19 mouse cellular contexts compared by ENCODE assay signal in the genomic region with DNA sequence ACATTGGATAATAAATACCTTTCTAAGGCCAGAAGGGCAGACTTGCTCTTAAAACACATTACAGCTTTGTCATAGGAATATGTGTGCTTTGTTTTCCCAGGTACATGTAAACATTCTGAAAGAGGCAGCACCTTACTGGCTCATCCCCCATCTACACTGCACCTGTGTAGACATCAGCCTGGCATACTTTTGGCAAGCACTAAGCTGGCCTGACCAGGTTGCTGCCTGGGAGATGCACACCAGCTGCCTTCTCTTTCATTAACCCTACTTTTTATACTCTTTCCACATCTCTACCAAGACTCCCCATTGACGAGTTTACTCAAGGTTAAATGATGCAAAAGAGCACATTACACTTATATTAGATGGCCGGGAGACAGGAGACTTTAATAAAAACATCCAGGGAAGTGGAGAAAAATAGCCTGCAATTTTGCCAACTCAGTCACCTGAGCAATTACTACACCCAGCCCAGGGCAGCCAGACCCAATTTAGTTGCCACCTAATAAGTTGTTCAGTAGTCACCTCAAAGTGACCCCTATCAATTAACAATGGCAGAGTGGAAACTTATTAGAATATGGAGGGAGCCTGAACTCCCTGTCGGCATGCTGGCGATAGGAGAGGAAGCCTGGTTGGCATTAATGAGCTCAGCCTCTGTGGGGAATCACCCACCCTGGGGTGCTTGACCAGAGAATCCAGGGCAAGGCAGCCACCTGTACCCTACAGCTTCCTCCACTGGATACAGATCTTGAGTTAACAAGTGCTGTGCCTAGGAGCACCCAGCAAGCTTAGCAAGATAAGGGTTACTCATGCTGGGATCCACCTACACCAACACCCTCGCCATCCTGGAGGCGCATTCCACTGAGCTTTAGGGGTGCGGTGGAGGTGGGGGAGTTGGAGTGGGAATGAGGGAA. TPM values are rescaled to one million over a fixed set of nuclear protein-coding genes. Genes with fewer than 3 reads are reported as not detected.
A peak's percentile ranks its signal among the peaks of the same experiment; 100 is the strongest.
DNase-seq lines count a peak whose midpoint lies in the region; ATAC-seq and TF ChIP-seq lines count a peak whose summit lies in the region.
"Had no signal": no experiment of that assay in that cellular context is flagged by ENCODE, and none has a peak within 500 bp of the region (broad histone marks: within the 10 kb centered on the region; RNA-seq: fewer than 3 reads in every experiment).

No protein-coding gene starts in this region.

- no peaks in the 10 kb centered on the region for H3K36me3 ChIP-seq in lung, postnatal 0 days (ENCODE audit: insufficient read depth, low read length)
- no peaks in the 10 kb centered on the region for H3K36me3 ChIP-seq in limb, embryonic 10.5 days
- H3K36me3 ChIP-seq in stomach, embryonic 16.5 days (ENCODE audit: control insufficient read depth, insufficient read depth, low read length): no peaks in the 10 kb centered on the region
- H3K36me3 ChIP-seq: embryonic facial prominence, embryonic 15.5 days had no signal

- no peak overlapping the region for H3K4me3 ChIP-seq in lung, postnatal 0 days (ENCODE audit: low read depth, low read length)
- H3K4me3 ChIP-seq in limb, embryonic 10.5 days: no peak overlapping the region
- no peak overlapping the region for H3K4me3 ChIP-seq in stomach, embryonic 16.5 days (replicated peaks; ENCODE audit: low read length)
- H3K4me3 ChIP-seq: embryonic facial prominence, embryonic 15.5 days; left cerebral cortex, adult 2 months had no signal

- no peak for TF ChIP-seq EP300 in lung, postnatal 0 days (IDR thresholded peaks at IDR 0.05)

- peak; percentile 85 for ATAC-seq in lung, postnatal 0 days
- 0 out of 2 replicates have a peak, but pooled peaks have one; percentile 57 for ATAC-seq in stomach, embryonic 16.5 days (ENCODE audit: insufficient read depth, low FRiP score)
- ATAC-seq: forebrain, embryonic 16.5 days; hindbrain, embryonic 16.5 days; midbrain, embryonic 16.5 days had no signal

- no peaks in the 10 kb centered on the region for H3K4me1 ChIP-seq in lung, postnatal 0 days (ENCODE audit: insufficient read depth, low read depth, low read length)
- H3K4me1 ChIP-seq in limb, embryonic 10.5 days: peaks cover 24% of the 10 kb centered on the region
- H3K4me1 ChIP-seq in stomach, embryonic 16.5 days (ENCODE audit: control insufficient read depth, insufficient read depth, low read length): 0 out of 2 replicates have a peak, but pooled peaks cover 4% of the 10 kb centered on the region
- H3K4me1 ChIP-seq: embryonic facial prominence, embryonic 15.5 days had no signal

- H3K27me3 ChIP-seq in lung, postnatal 0 days (replicated peaks; ENCODE audit: insufficient read depth, low read length): no peaks in the 10 kb centered on the region
- no peaks in the 10 kb centered on the region for H3K27me3 ChIP-seq in limb, embryonic 10.5 days (ENCODE audit: low read depth, poor library complexity, severe bottlenecking)
- H3K27me3 ChIP-seq in stomach, embryonic 16.5 days (ENCODE audit: control insufficient read depth, insufficient read depth, low read length): no peaks in the 10 kb centered on the region
- H3K27me3 ChIP-seq: embryonic facial prominence, embryonic 15.5 days had no signal

- no peak overlapping the region for H3K27ac ChIP-seq in lung, postnatal 0 days (ENCODE audit: low read length)
- no peak overlapping the region for H3K27ac ChIP-seq in limb, embryonic 10.5 days
- H3K27ac ChIP-seq in stomach, embryonic 16.5 days (ENCODE audit: low read length): no peak overlapping the region
- H3K27ac ChIP-seq: embryonic facial prominence, embryonic 15.5 days had no signal

- no peak overlapping the region for H3K9ac ChIP-seq in lung, postnatal 0 days (replicated peaks; ENCODE audit: low read depth)
- no peak overlapping the region for H3K9ac ChIP-seq in stomach, embryonic 16.5 days (ENCODE audit: low read length)
- H3K9ac ChIP-seq: embryonic facial prominence, embryonic 15.5 days had no signal

- WGBS in lung, postnatal 0 days: 53% methylated on average over 7 of the region's 7 CpGs
- 51% methylated on average over 7 of the region's 7 CpGs for WGBS in limb, embryonic 10.5 days
- 60% methylated on average over 7 of the region's 7 CpGs for WGBS in stomach, embryonic 16.5 days

- DNase-seq in kidney, adult 11 months: peak; percentile 52
- DNase-seq in kidney, postnatal 10 days: no peak
- peak; percentile 45 for DNase-seq in lung, postnatal 0 days (ENCODE audit: low spot score)
- DNase-seq in lung, postnatal 10 days: no peak
- DNase-seq in limb, embryonic 10.5 days (ENCODE audit: low spot score): peak; percentile 33
- no peak for DNase-seq in frontal cortex, adult 2 months (ENCODE audit: extremely low spot score in 1 of 2, low spot score in 1 of 2)
- no peak for DNase-seq in frontal cortex, postnatal 10 days (ENCODE audit: low spot score in 2 of 2)
- DNase-seq: adrenal gland, postnatal 10 days; B cell, adult 2 months; cerebellum, adult 2 months; gastrocnemius, postnatal 10 days; heart, postnatal 10 days; right cerebral cortex, postnatal 4 days had no signal

- H3K9me3 ChIP-seq in lung, postnatal 0 days (ENCODE audit: low read length): no peaks in the 10 kb centered on the region
- no peaks in the 10 kb centered on the region for H3K9me3 ChIP-seq in limb, embryonic 10.5 days (replicated peaks)
- H3K9me3 ChIP-seq in stomach, embryonic 16.5 days (replicated peaks; ENCODE audit: control insufficient read depth, low read length): no peaks in the 10 kb centered on the region
- H3K9me3 ChIP-seq: embryonic facial prominence, embryonic 15.5 days had no signal

- no peak for TF ChIP-seq CTCF in lung, postnatal 0 days (IDR thresholded peaks at IDR 0.05)

- no peak overlapping the region for H3K4me2 ChIP-seq in lung, postnatal 0 days (replicated peaks; ENCODE audit: low read depth, low read length)
- no peak overlapping the region for H3K4me2 ChIP-seq in stomach, embryonic 16.5 days (ENCODE audit: low read depth, low read length)
- H3K4me2 ChIP-seq: embryonic facial prominence, embryonic 15.5 days had no signal

RNA-seq across cellular contexts. Expression of a gene that starts 37.0 kb away (rescaled TPM):
- 8.1 and 9.1 TPM in 2 replicates for polyA plus RNA-seq in lung, postnatal 0 days (2015; fragmentation: Nextera tagmentation; extraction: Ambion mirVana)
- polyA plus RNA-seq in limb, embryonic 10.5 days (2016; fragmentation: Nextera tagmentation; extraction: Ambion mirVana): 1.7 and 1.8 TPM in 2 replicates
- 3.1 and 3.6 TPM in 2 replicates for polyA plus RNA-seq in stomach, embryonic 16.5 days (2015; fragmentation: Nextera tagmentation; extraction: Ambion mirVana)
- 41.0 and 44.9 TPM in 2 replicates for polyA plus RNA-seq in frontal cortex, adult 2 months (2012; rRNA removed)

Comparison
In these comparisons a context has a peak if more than half of its experiments do, and no peak if none do; other contexts are left out.
1. DNase-seq: peak in kidney, adult 11 months (single experiment), lung, postnatal 0 days (single experiment) and limb, embryonic 10.5 days (single experiment); none in kidney, postnatal 10 days (single experiment), lung, postnatal 10 days (single experiment), frontal cortex, adult 2 months (0 of 2) and frontal cortex, postnatal 10 days (0 of 2).